Mouse (Mus musculus) thymus, adult 2 months (tissue): ENCODE data around the gene Olfr692.

Experiments used
- CTCF ChIP-seq: fragments of 200-500 bp; IDR thresholded peaks from 2 replicates; pipeline ENCODE4 v1.5.1; 2012; ENCODE audit warnings: mild to moderate bottlenecking, control low read depth, low read length, moderate library complexity, borderline replicate concordance; ENCODE audit not compliant: control insufficient read depth, poor library complexity, insufficient read depth; ENCODE audit errors: extremely low read depth
- POLR2A ChIP-seq: fragments of 200-500 bp; IDR thresholded peaks from 2 replicates; pipeline ENCODE4 v1.6.1; 2012; ENCODE audit warnings: mild to moderate bottlenecking, low read length, control low read depth, moderate library complexity; ENCODE audit not compliant: control insufficient read depth, poor library complexity, insufficient read depth; ENCODE audit errors: extremely low read depth

DNA sequence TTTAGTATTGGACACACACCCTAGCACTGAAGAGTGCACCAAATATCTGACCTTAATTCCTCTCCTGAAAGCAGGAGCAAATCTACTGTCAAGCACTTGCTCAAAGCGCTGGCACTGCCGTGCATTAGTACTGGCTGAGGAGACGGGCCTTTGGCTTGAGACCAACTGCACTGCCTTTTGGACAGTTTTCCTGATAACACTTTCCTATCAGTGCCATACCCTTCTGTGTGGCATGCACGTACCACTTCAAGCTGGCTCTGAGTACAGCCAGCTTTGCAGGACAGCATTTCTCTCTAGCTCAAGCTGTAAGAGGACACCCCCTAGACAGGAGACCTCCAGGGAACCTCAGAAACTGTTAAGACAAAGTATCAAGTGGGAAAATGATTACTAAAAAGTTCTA, 5.5 kb downstream of the Olfr692 start:
- TF ChIP-seq CTCF (no peak), POLR2A (no peak)
